Mouse (Mus musculus): ENCODE measurements around the gene Letm1. TPM values are rescaled to one million over a fixed set of nuclear protein-coding genes. Genes with fewer than 3 reads are reported as not detected.
A peak's percentile ranks its signal among the peaks of the same experiment; 100 is the strongest.

Letm1 gene
- polyA plus RNA-seq, 1 experiment, result 91.6 TPM

- peak overlapping the region; percentile 21; the same call in 1 of the 2 replicates for H3K27ac ChIP-seq (ENCODE audit: insufficient read depth, low read depth, low read length)
- TF ChIP-seq CTCF (conservative IDR thresholded peaks at IDR 0.05; ENCODE audit: insufficient read depth, insufficient read length, low read depth, low read length) (no peak), POLR2A (IDR thresholded peaks at IDR 0.05; ENCODE audit: low read depth, low read length) (no peak)
- no peaks in the 10 kb centered on the region for H3K27me3 ChIP-seq (replicated peaks; ENCODE audit: control insufficient read depth, insufficient read depth, low read length)
- H3K4me3 ChIP-seq (ENCODE audit: insufficient read depth, low read depth, low read length), result peak overlapping the region; percentile 86
- no peaks in the 10 kb centered on the region for H3K36me3 ChIP-seq (ENCODE audit: control insufficient read depth, insufficient read depth, low read length)
- WGBS, result under 1% methylated on average over 112 of the region's 121 CpGs
- DNase-seq, result peak; percentile 75
- no peaks in the 10 kb centered on the region for H3K4me1 ChIP-seq (ENCODE audit: control insufficient read depth, insufficient read depth, low read length)
Observed at GRCm38 (mm10) chr5:33820733-33821621, 38.4 kb upstream of the Letm1 start.

GRCm38 (mm10) chr5:33819876-33820732 lies 37.5 kb upstream of the Letm1 start, which contains the start of gene Nsd2:
Gene Nsd2, plus strand, starts transcription at chr5:33820725.
- Histone ChIP-seq H3K36me3 (ENCODE audit: control insufficient read depth, insufficient read depth, low read length) (no peaks in the 10 kb centered on the region), H3K27me3 (replicated peaks; ENCODE audit: control insufficient read depth, insufficient read depth, low read length) (no peaks in the 10 kb centered on the region), H3K27ac (ENCODE audit: insufficient read depth, low read depth, low read length) (peak within 1 kb of the TSS; percentile 21; the same call in 1 of the 2 replicates), H3K4me1 (ENCODE audit: control insufficient read depth, insufficient read depth, low read length) (no peaks in the 10 kb centered on the region), H3K4me3 (ENCODE audit: insufficient read depth, low read depth, low read length) (peak within 1 kb of the TSS; percentile 86)
- peak; percentile 92 for DNase-seq
- WGBS, result under 1% methylated on average over 115 of the region's 136 CpGs
- TF ChIP-seq POLR2A (IDR thresholded peaks at IDR 0.05; ENCODE audit: low read depth, low read length) (no peak), CTCF (conservative IDR thresholded peaks at IDR 0.05; ENCODE audit: insufficient read depth, insufficient read length, low read depth, low read length) (no peak)

- H3K27ac ChIP-seq (ENCODE audit: insufficient read depth, low read depth, low read length), result no peak overlapping the region
- H3K4me3 ChIP-seq (ENCODE audit: insufficient read depth, low read depth, low read length), result peak overlapping the region; percentile 86
- H3K27me3 ChIP-seq (replicated peaks; ENCODE audit: control insufficient read depth, insufficient read depth, low read length), result no peaks in the 10 kb centered on the region
- DNase-seq, result no peak
- WGBS, result 32% methylated on average over 9 of the region's 9 CpGs
- no peaks in the 10 kb centered on the region for H3K36me3 ChIP-seq (ENCODE audit: control insufficient read depth, insufficient read depth, low read length)
- TF ChIP-seq CTCF (conservative IDR thresholded peaks at IDR 0.05; ENCODE audit: insufficient read depth, insufficient read length, low read depth, low read length) (no peak), POLR2A (IDR thresholded peaks at IDR 0.05; ENCODE audit: low read depth, low read length) (no peak)
- H3K4me1 ChIP-seq (ENCODE audit: control insufficient read depth, insufficient read depth, low read length), result no peaks in the 10 kb centered on the region
Observed at GRCm38 (mm10) chr5:33819141-33819875, 36.7 kb upstream of the Letm1 start.

- Histone ChIP-seq H3K4me3 (ENCODE audit: insufficient read depth, low read depth, low read length) (no peak overlapping the region), H3K4me1 (ENCODE audit: control insufficient read depth, insufficient read depth, low read length) (no peaks in the 10 kb centered on the region), H3K27ac (ENCODE audit: insufficient read depth, low read depth, low read length) (no peak overlapping the region), H3K36me3 (ENCODE audit: control insufficient read depth, insufficient read depth, low read length) (no peaks in the 10 kb centered on the region), H3K27me3 (replicated peaks; ENCODE audit: control insufficient read depth, insufficient read depth, low read length) (no peaks in the 10 kb centered on the region)
- TF ChIP-seq POLR2A (IDR thresholded peaks at IDR 0.05; ENCODE audit: low read depth, low read length) (no peak), CTCF (conservative IDR thresholded peaks at IDR 0.05; ENCODE audit: insufficient read depth, insufficient read length, low read depth, low read length) (no peak)
- no peak for DNase-seq
- WGBS, result 54% methylated on average over 5 of the region's 5 CpGs
Observed at GRCm38 (mm10) chr5:33818104-33818503, 35.5 kb upstream of the Letm1 start.

- Histone ChIP-seq H3K27me3 (replicated peaks; ENCODE audit: control insufficient read depth, insufficient read depth, low read length) (no peaks in the 10 kb centered on the region), H3K4me3 (ENCODE audit: insufficient read depth, low read depth, low read length) (no peak overlapping the region), H3K27ac (ENCODE audit: insufficient read depth, low read depth, low read length) (no peak overlapping the region), H3K36me3 (ENCODE audit: control insufficient read depth, insufficient read depth, low read length) (no peaks in the 10 kb centered on the region), H3K4me1 (ENCODE audit: control insufficient read depth, insufficient read depth, low read length) (no peaks in the 10 kb centered on the region)
- WGBS, result 85% methylated on average over 6 of the region's 6 CpGs
- DNase-seq, result no peak
- TF ChIP-seq POLR2A (IDR thresholded peaks at IDR 0.05; ENCODE audit: low read depth, low read length), result no peak
- no peak for TF ChIP-seq CTCF (conservative IDR thresholded peaks at IDR 0.05; ENCODE audit: insufficient read depth, insufficient read length, low read depth, low read length)
Observed at GRCm38 (mm10) chr5:33816008-33816725, 33.5 kb upstream of the Letm1 start.

GRCm38 (mm10) chr5:33811519-33811918 lies 28.9 kb upstream of the Letm1 start:
- Histone ChIP-seq H3K36me3 (ENCODE audit: control insufficient read depth, insufficient read depth, low read length) (no peaks in the 10 kb centered on the region), H3K4me1 (ENCODE audit: control insufficient read depth, insufficient read depth, low read length) (no peaks in the 10 kb centered on the region), H3K27me3 (replicated peaks; ENCODE audit: control insufficient read depth, insufficient read depth, low read length) (no peaks in the 10 kb centered on the region), H3K27ac (ENCODE audit: insufficient read depth, low read depth, low read length) (no peak overlapping the region), H3K4me3 (ENCODE audit: insufficient read depth, low read depth, low read length) (no peak overlapping the region)
- TF ChIP-seq CTCF (conservative IDR thresholded peaks at IDR 0.05; ENCODE audit: insufficient read depth, insufficient read length, low read depth, low read length), result no peak
- TF ChIP-seq POLR2A (IDR thresholded peaks at IDR 0.05; ENCODE audit: low read depth, low read length), result no peak
- WGBS, result 89% methylated on average over 4 of the region's 4 CpGs
- DNase-seq, result no peak

Measured in kidney, adult 2 months (tissue).